Mouse (Mus musculus) erythroblast, embryonic 14.5 days (primary cell): Measurements from ENCODE around the gene Adamtsl1.

Experiments
- GATA1 ChIP-seq: IDR thresholded peaks from 2 replicates; pipeline ENCODE4 v1.6.1; 2012; ENCODE audit warnings: low read length, inconsistent platforms, mixed read lengths
- TAL1 ChIP-seq: IDR thresholded peaks from 3 replicates; pipeline ENCODE4 v1.6.1; 2012; ENCODE audit warnings: low read length, inconsistent platforms, mixed read lengths

GRCm38 (mm10) chr4:86171461-86171860 lies 657.5 kb downstream of the Adamtsl1 start:
- TF ChIP-seq GATA1 (no peak), TAL1 (no peak)
